Mouse (Mus musculus) C2C12 (cell line): ENCODE data around the gene Fam71f1.

ENCODE experiments used
- CEBPB ChIP-seq: IDR thresholded peaks from one replicate; pipeline ENCODE4 v1.6.1; 2011; ENCODE audit warnings: low read depth, mild to moderate bottlenecking, control low read depth, moderate library complexity
- CTCF ChIP-seq: IDR thresholded peaks from one replicate; pipeline ENCODE4 v1.5.1; 2011; ENCODE audit not compliant: control insufficient read depth, insufficient read depth, insufficient read length
- MAX ChIP-seq: IDR thresholded peaks from one replicate; pipeline ENCODE4 v1.6.1; 2011; ENCODE audit warnings: mild to moderate bottlenecking, control low read depth
- MYOD1 ChIP-seq: IDR thresholded peaks from one replicate; pipeline ENCODE4 v1.6.1; 2011; ENCODE audit warnings: low read depth; ENCODE audit not compliant: control insufficient read depth, insufficient read length
- MYOG ChIP-seq: IDR thresholded peaks from one replicate; pipeline ENCODE4 v1.6.1; 2011; ENCODE audit not compliant: control insufficient read depth, insufficient read length; ENCODE audit errors: extremely low read depth
- USF1 ChIP-seq: IDR thresholded peaks from one replicate; pipeline ENCODE4 v1.6.1; 2011; ENCODE audit warnings: low read depth, mild to moderate bottlenecking, control low read depth, moderate library complexity

DNA sequence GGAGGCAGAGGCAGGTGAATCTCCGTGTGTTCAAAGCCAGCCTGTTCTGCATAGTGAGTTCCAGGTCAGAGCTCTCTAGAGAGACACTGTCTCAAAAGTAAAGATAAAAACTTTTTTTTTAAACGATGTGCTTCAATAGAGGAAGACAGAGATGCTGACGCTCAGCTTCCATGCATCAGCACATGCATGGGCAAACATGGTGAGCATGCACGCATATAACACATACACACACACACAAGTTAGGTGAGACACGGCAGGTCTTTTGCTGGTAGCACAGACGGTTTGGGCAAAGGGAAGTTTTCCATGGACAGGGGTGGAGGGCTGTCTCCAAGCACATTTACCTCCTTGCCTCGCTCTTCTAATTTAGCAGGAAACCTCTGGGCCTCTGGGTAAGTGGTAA lies 3.2 kb downstream of the Fam71f1 start:
- TF ChIP-seq USF1 (no peak), MAX (no peak), CTCF (no peak), MYOG (no peak), CEBPB (no peak), MYOD1 (no peak)
